Mouse (Mus musculus) MEL (cell line): ENCODE data around the gene Nucks1. TPM values are rescaled to one million over a fixed set of nuclear protein-coding genes. Genes with fewer than 3 reads are reported as not detected.

ENCODE experiments used
- DNase-seq: peaks from one replicate; pipeline ENCODE4 v3.0.0; 2011; ENCODE audit warnings: low read depth, low spot score
- H3K27ac ChIP-seq: 2 replicates; pipeline ENCODE4 v1.5.1; 2012; ENCODE audit warnings: low read depth, mild to moderate bottlenecking, control low read depth, low read length, moderate library complexity; ENCODE audit not compliant: control insufficient read depth
- H3K27me3 ChIP-seq, 2 experiments: fragments of 150-350 bp in 1 of 2; sonication (generic) in 1 of 2; 2 replicates each; pipeline ENCODE4 v1.6.1; 2012; ENCODE audit warnings: low read length in 2 of 2, mild to moderate bottlenecking in 2 of 2, improper control_type of control experiment in 1 of 2, moderate library complexity in 1 of 2; ENCODE audit not compliant: insufficient read depth in 2 of 2, control insufficient read depth in 1 of 2
- H3K36me3 ChIP-seq, 2 experiments: 2 replicates each; pipeline ENCODE4 v1.6.1; 2012 to 2014; ENCODE audit warnings: low read length in 2 of 2, improper control_type of control experiment in 1 of 2, inconsistent platforms in 1 of 2, mild to moderate bottlenecking in 1 of 2; ENCODE audit not compliant: insufficient read depth in 2 of 2, control insufficient read depth in 1 of 2
- H3K4me1 ChIP-seq, 2 experiments: fragments of 150-350 bp in 1 of 2; sonication (generic) in 1 of 2; 2 replicates each; pipeline ENCODE4 v1.6.1; 2012; ENCODE audit warnings: low read length in 2 of 2, improper control_type of control experiment in 1 of 2, mild to moderate bottlenecking in 1 of 2; ENCODE audit not compliant: insufficient read depth in 2 of 2, control insufficient read depth in 1 of 2
- H3K4me3 ChIP-seq, 2 experiments: fragments of 150-350 bp in 1 of 2; sonication (generic) in 1 of 2; 2 replicates each; pipeline ENCODE4 v1.5.1; 2012; ENCODE audit warnings: low read depth in 2 of 2, low read length in 2 of 2, mild to moderate bottlenecking in 2 of 2, moderate library complexity in 2 of 2, control low read depth in 1 of 2, improper control_type of control experiment in 1 of 2; ENCODE audit not compliant: control insufficient read depth in 1 of 2, insufficient read depth in 1 of 2
- H3K79me2 ChIP-seq: 2 replicates; pipeline ENCODE4 v1.6.1; 2012; ENCODE audit warnings: mild to moderate bottlenecking, low read length, moderate library complexity; ENCODE audit not compliant: control insufficient read depth, poor library complexity, insufficient read depth
- H3K9ac ChIP-seq: 2 replicates; pipeline ENCODE4 v1.6.1; 2012; ENCODE audit warnings: low read depth, mild to moderate bottlenecking, control low read depth, low read length, moderate library complexity; ENCODE audit not compliant: control insufficient read depth, poor library complexity, severe bottlenecking
- H3K9me3 ChIP-seq: fragments of 150-350 bp; sonication (generic); replicated peaks from 2 replicates; pipeline ENCODE4 v1.6.1; 2012; ENCODE audit warnings: mild to moderate bottlenecking, low read length, improper control_type of control experiment, moderate library complexity; ENCODE audit not compliant: insufficient read depth
- CHD1 ChIP-seq: IDR thresholded peaks from 2 replicates; pipeline ENCODE4 v1.6.1; 2012; ENCODE audit warnings: low read depth, mild to moderate bottlenecking, inconsistent platforms, low read length, improper control_type of control experiment
- CHD2 ChIP-seq: IDR thresholded peaks from 2 replicates; pipeline ENCODE4 v1.6.1; 2011; ENCODE audit warnings: low read length, improper control_type of control experiment
- CTCF ChIP-seq, 3 experiments: IDR thresholded peaks in 2 of 3; conservative IDR thresholded peaks in 1 of 3; 2 replicates each; pipeline ENCODE4 v1.5.1; 2011 to 2012; ENCODE audit warnings: low read length in 3 of 3, low read depth in 2 of 3, mild to moderate bottlenecking in 2 of 3, improper control_type of control experiment in 1 of 3, inconsistent platforms in 1 of 3, mixed read lengths in 1 of 3, moderate library complexity in 1 of 3; ENCODE audit not compliant: control insufficient read depth in 1 of 3, insufficient read depth in 1 of 3, poor library complexity in 1 of 3, severe bottlenecking in 1 of 3
- E2F4 ChIP-seq: IDR thresholded peaks from 2 replicates; pipeline ENCODE4 v1.6.1; 2011; ENCODE audit warnings: low read depth, low read length, improper control_type of control experiment, borderline replicate concordance
- ELF1 ChIP-seq: IDR thresholded peaks from 2 replicates; pipeline ENCODE4 v1.6.1; 2014; ENCODE audit warnings: low read depth, mild to moderate bottlenecking, inconsistent platforms, low read length, improper control_type of control experiment, moderate library complexity
- EP300 ChIP-seq, 2 experiments: IDR thresholded peaks; 2 replicates each; pipeline ENCODE4 v1.6.1; 2011; ENCODE audit warnings: improper control_type of control experiment in 2 of 2, low read length in 2 of 2, low read depth in 1 of 2, mild to moderate bottlenecking in 1 of 2
- ETS1 ChIP-seq: IDR thresholded peaks from 2 replicates; pipeline ENCODE4 v1.6.1; 2012; ENCODE audit warnings: low read depth, mild to moderate bottlenecking, inconsistent platforms, low read length, improper control_type of control experiment, moderate library complexity
- GABPA ChIP-seq: IDR thresholded peaks from 2 replicates; pipeline ENCODE4 v1.6.1; 2012; ENCODE audit warnings: low read depth, mild to moderate bottlenecking, inconsistent platforms, low read length, improper control_type of control experiment, moderate library complexity
- GATA1 ChIP-seq: IDR thresholded peaks from 2 replicates; pipeline ENCODE4 v1.6.1; 2011; ENCODE audit warnings: low read depth, low read length, improper control_type of control experiment
- HCFC1 ChIP-seq: IDR thresholded peaks from 2 replicates; pipeline ENCODE4 v1.6.1; 2012; ENCODE audit warnings: low read depth, mild to moderate bottlenecking, inconsistent platforms, low read length, improper control_type of control experiment, moderate library complexity
- JUND ChIP-seq: IDR thresholded peaks from 2 replicates; pipeline ENCODE4 v1.6.1; 2011; ENCODE audit warnings: low read depth, mild to moderate bottlenecking, improper control_type of control experiment, low read length
- KAT2A ChIP-seq: conservative IDR thresholded peaks from 2 replicates; pipeline ENCODE4 v1.6.1; 2012; ENCODE audit warnings: low read depth, low read length, improper control_type of control experiment, inconsistent platforms
- MAFK ChIP-seq: IDR thresholded peaks from 2 replicates; pipeline ENCODE4 v1.6.1; 2011; ENCODE audit warnings: low read depth, mild to moderate bottlenecking, low read length, improper control_type of control experiment, borderline replicate concordance
- MAX ChIP-seq: IDR thresholded peaks from 2 replicates; pipeline ENCODE4 v1.6.1; 2011; ENCODE audit warnings: low read length, improper control_type of control experiment
- MAZ ChIP-seq: IDR thresholded peaks from 2 replicates; pipeline ENCODE4 v1.6.1; 2012; ENCODE audit warnings: low read depth, mild to moderate bottlenecking, inconsistent platforms, low read length, improper control_type of control experiment
- MEF2A ChIP-seq: IDR thresholded peaks from 2 replicates; pipeline ENCODE4 v1.6.1; 2014; ENCODE audit warnings: low read depth, mild to moderate bottlenecking, inconsistent platforms, low read length, improper control_type of control experiment; ENCODE audit not compliant: poor library complexity, insufficient replicate concordance, severe bottlenecking; ENCODE audit errors: extremely low read depth
- MXI1 ChIP-seq: IDR thresholded peaks from 2 replicates; pipeline ENCODE4 v1.6.1; 2011; ENCODE audit warnings: mild to moderate bottlenecking, low read depth, low read length, improper control_type of control experiment
- MYC ChIP-seq: IDR thresholded peaks from 2 replicates; pipeline ENCODE4 v1.6.1; 2011; ENCODE audit warnings: low read depth, mild to moderate bottlenecking, low read length, improper control_type of control experiment, moderate library complexity
- NRF1 ChIP-seq: IDR thresholded peaks from 2 replicates; pipeline ENCODE4 v1.6.1; 2014; ENCODE audit warnings: low read depth, mild to moderate bottlenecking, inconsistent platforms, low read length, improper control_type of control experiment, moderate library complexity; ENCODE audit not compliant: poor library complexity, insufficient read depth, severe bottlenecking
- POLR2A ChIP-seq, 2 experiments: IDR thresholded peaks; 2 replicates each; pipeline ENCODE4 v1.6.1; 2011 to 2012; ENCODE audit warnings: low read length in 2 of 2, mild to moderate bottlenecking in 2 of 2, control low read depth in 1 of 2, improper control_type of control experiment in 1 of 2, low read depth in 1 of 2, moderate library complexity in 1 of 2; ENCODE audit not compliant: control insufficient read depth in 1 of 2, insufficient read depth in 1 of 2, poor library complexity in 1 of 2
- POLR2AphosphoS2 ChIP-seq: IDR thresholded peaks from 2 replicates; pipeline ENCODE4 v1.6.1; 2011; ENCODE audit warnings: low read length, improper control_type of control experiment
- POLR2AphosphoS5 ChIP-seq: IDR thresholded peaks from 2 replicates; pipeline ENCODE4 v1.6.1; 2012; ENCODE audit warnings: low read depth, borderline replicate concordance, mild to moderate bottlenecking, inconsistent platforms, low read length, moderate library complexity, mixed read lengths
- RAD21 ChIP-seq: IDR thresholded peaks from 2 replicates; pipeline ENCODE4 v1.6.1; 2011; ENCODE audit warnings: mild to moderate bottlenecking, low read depth, low read length, improper control_type of control experiment
- RCOR1 ChIP-seq: IDR thresholded peaks from 2 replicates; pipeline ENCODE4 v1.6.1; 2012; ENCODE audit warnings: low read depth, mild to moderate bottlenecking, inconsistent platforms, low read length, improper control_type of control experiment
- SIN3A ChIP-seq: IDR thresholded peaks from 2 replicates; pipeline ENCODE4 v1.6.1; 2012; ENCODE audit warnings: low read length, improper control_type of control experiment, inconsistent platforms
- SMC3 ChIP-seq: IDR thresholded peaks from 2 replicates; pipeline ENCODE4 v1.6.1; 2011; ENCODE audit warnings: low read depth, low read length, improper control_type of control experiment
- TAL1 ChIP-seq: IDR thresholded peaks from 2 replicates; pipeline ENCODE4 v1.6.1; 2012; ENCODE audit warnings: mild to moderate bottlenecking, inconsistent platforms, low read length, moderate library complexity, mixed read lengths
- TBP ChIP-seq: IDR thresholded peaks from 2 replicates; pipeline ENCODE4 v1.8.0; 2011; ENCODE audit warnings: low read depth, low read length, improper control_type of control experiment
- TCF12 ChIP-seq: IDR thresholded peaks from 2 replicates; pipeline ENCODE4 v1.6.1; 2014; ENCODE audit warnings: low read depth, mild to moderate bottlenecking, inconsistent platforms, low read length, improper control_type of control experiment, moderate library complexity
- UBTF ChIP-seq: IDR thresholded peaks from 2 replicates; pipeline ENCODE4 v1.6.1; 2012; ENCODE audit warnings: low read depth, mild to moderate bottlenecking, inconsistent platforms, low read length, improper control_type of control experiment, moderate library complexity, borderline replicate concordance; ENCODE audit not compliant: insufficient read depth
- USF1 ChIP-seq: IDR thresholded peaks from 2 replicates; pipeline ENCODE4 v1.6.1; 2014; ENCODE audit warnings: low read depth, mild to moderate bottlenecking, inconsistent platforms, low read length, improper control_type of control experiment, moderate library complexity
- ZKSCAN1 ChIP-seq: IDR thresholded peaks from 2 replicates; pipeline ENCODE4 v1.6.1; 2012; ENCODE audit warnings: low read depth, mild to moderate bottlenecking, inconsistent platforms, low read length, improper control_type of control experiment, moderate library complexity
- ZMIZ1 ChIP-seq: IDR thresholded peaks from 2 replicates; pipeline ENCODE4 v1.6.1; 2012; ENCODE audit warnings: low read depth, mild to moderate bottlenecking, inconsistent platforms, low read length, improper control_type of control experiment, moderate library complexity
- ZNF384 ChIP-seq: IDR thresholded peaks from 2 replicates; pipeline ENCODE4 v1.6.1; 2012; ENCODE audit warnings: low read depth, mild to moderate bottlenecking, inconsistent platforms, low read length, improper control_type of control experiment
- polyA plus RNA-seq, 2 experiments: library from polyadenylated mRNA; stranded (reverse) in 1 of 2; unstranded in 1 of 2; fragments of >175 nt in 1 of 2; fragments of >200 nt in 1 of 2; gene quantifications; 2 replicates each; pipeline versions ENCODE4 v1.2.1 to v1.2.4; 2012; ENCODE audit warnings: low replicate concordance in 2 of 2, low read depth in 1 of 2; ENCODE audit not compliant: insufficient read length in 2 of 2, insufficient read depth in 1 of 2, missing spikeins in 1 of 2
- total RNA-seq: library from RNA; depleted of rRNA; stranded (reverse); fragments of 300-350 nt; gene quantifications from 2 replicates; pipeline ENCODE4 v1.2.3, GENCODE M21; 2012

The Nucks1 gene
- total and polyA plus RNA-seq, 3 experiments = 53.7 to 113 (median 84.0) TPM

GRCm38 (mm10) chr1:131942621-131943590 is 32.6 kb downstream of the Nucks1 start:
- peak overlapping the region; percentile 55 for H3K9ac ChIP-seq
- no peaks in the 10 kb centered on the region for H3K9me3 ChIP-seq
- DNase-seq = peak; percentile 97
- H3K27ac ChIP-seq = peak overlapping the region; percentile 97
- H3K79me2 ChIP-seq = no peaks in the 10 kb centered on the region
- H3K36me3 ChIP-seq = peaks cover 0 to 69% of the 10 kb centered on the region in 2 experiments; a peak in 2 of 4 replicates
- no peak overlapping the region; a peak in 1 of 4 replicates for H3K4me3 ChIP-seq
- no peaks in the 10 kb centered on the region for H3K27me3 ChIP-seq
- H3K4me1 ChIP-seq = peaks cover 46 to 57% of the 10 kb centered on the region in 2 experiments
- TF ChIP-seq GABPA (no peak; the same call in 1 of the 2 replicates), SMC3 (no peak), RCOR1 (peak; percentile 100), MAFK (peak; percentile 61; the same call in 1 of the 2 replicates), MAZ (peak; percentile 83), MYC (peak; percentile 97), JUND (peak; percentile 81), USF1 (peak; percentile 67), MAX (peak; percentile 70), EP300 (IDR thresholded peaks at IDR 0.05; ENCODE audit: low read depth in 1 of 2, low read length in 2 of 2) (peak; percentile 99 to 100), TCF12 (peak; percentile 99), ZNF384 (peak; percentile 86), CHD2 (peak; percentile 56; the same call in 1 of the 2 replicates), KAT2A (peak; percentile 40), NRF1 (no peak), E2F4 (peak; percentile 90), MEF2A (0 out of 2 replicates have a peak, but pooled peaks have one; percentile 21), TAL1 (peak; percentile 95), HCFC1 (no peak; the same call in 1 of the 2 replicates), POLR2A (IDR thresholded peaks at IDR 0.05; ENCODE audit: control insufficient read depth in 1 of 2, insufficient read depth in 1 of 2, low read depth in 1 of 2, low read length in 2 of 2, poor library complexity in 1 of 2) (peak in 1 of 2 experiments; percentile 32; a peak in 1 of 4 replicates), ZKSCAN1 (no peak), ETS1 (peak; percentile 97), MXI1 (peak; percentile 83), ZMIZ1 (peak; percentile 77), ELF1 (0 out of 2 replicates have a peak, but pooled peaks have one; percentile 42), UBTF (no peak), GATA1 (peak; percentile 100), CTCF (IDR thresholded peaks at IDR 0.05 in 2 of 3, conservative IDR thresholded peaks at IDR 0.05 in 1 of 3; ENCODE audit: control insufficient read depth in 1 of 3, insufficient read depth in 1 of 3, low read depth in 2 of 3, low read length in 3 of 3, poor library complexity in 1 of 3, severe bottlenecking in 1 of 3) (no peak), TBP (peak; percentile 85), SIN3A (peak; percentile 96), RAD21 (no peak), POLR2AphosphoS2 (peak; percentile 25; the same call in 1 of the 2 replicates), POLR2AphosphoS5 (no peak), CHD1 (no peak)
